Mouse (Mus musculus): Measurements from ENCODE around the gene Cd302. TPM values are rescaled to one million over a fixed set of nuclear protein-coding genes. Genes with fewer than 3 reads are reported as not detected.

The Cd302 gene
- total and polyA plus RNA-seq, 3 experiments: 9.2 to 10.6 (median 10.2) TPM

- Histone ChIP-seq H3K4me3 (no peak overlapping the region), H3K79me2 (replicated peaks; ENCODE audit: control insufficient read depth, insufficient read depth, low read length) (no peaks in the 10 kb centered on the region), H3K27me3 (ENCODE audit: control insufficient read depth, insufficient read depth, low read length) (no peaks in the 10 kb centered on the region), H3K27ac (no peak overlapping the region), H3K9ac (ENCODE audit: low read depth, low read length) (no peak overlapping the region), H3K36me3 (ENCODE audit: control insufficient read depth, insufficient read depth, low read length) (peaks cover 2% of the 10 kb centered on the region), H3K4me1 (ENCODE audit: control insufficient read depth, insufficient read depth, low read length) (no peaks in the 10 kb centered on the region)
- no peak for DNase-seq
- intact Hi-C loops (cut with DNase I): no loop called here
- no peak for TF ChIP-seq POLR2A (IDR thresholded peaks at IDR 0.05; ENCODE audit: insufficient read depth, low read depth, low read length)
- no peak for TF ChIP-seq EP300 (IDR thresholded peaks at IDR 0.05; ENCODE audit: insufficient read depth, low read depth, low read length)
- TF ChIP-seq CTCF (IDR thresholded peaks at IDR 0.05): no peak
- WGBS: 67% methylated on average over 4 of the region's 4 CpGs
These were observed 31.5 kb downstream of the Cd302 start for GRCm38 (mm10) chr2:60252782-60253181.

GRCm38 (mm10) chr2:60234506-60234905 is 49.8 kb downstream of the Cd302 start:
- Histone ChIP-seq H3K27me3 (ENCODE audit: control insufficient read depth, insufficient read depth, low read length) (no peaks in the 10 kb centered on the region), H3K27ac (no peak overlapping the region), H3K79me2 (replicated peaks; ENCODE audit: control insufficient read depth, insufficient read depth, low read length) (peaks cover 2% of the 10 kb centered on the region; the same call in 1 of the 2 replicates), H3K4me3 (no peak overlapping the region), H3K36me3 (ENCODE audit: control insufficient read depth, insufficient read depth, low read length) (peaks cover 42% of the 10 kb centered on the region), H3K9ac (ENCODE audit: low read depth, low read length) (no peak overlapping the region), H3K4me1 (ENCODE audit: control insufficient read depth, insufficient read depth, low read length) (no peaks in the 10 kb centered on the region; the same call in none of the 2 replicates)
- WGBS: 60% methylated on average over 7 of the region's 7 CpGs
- DNase-seq: no peak
- TF ChIP-seq EP300 (IDR thresholded peaks at IDR 0.05; ENCODE audit: insufficient read depth, low read depth, low read length) (no peak), POLR2A (IDR thresholded peaks at IDR 0.05; ENCODE audit: insufficient read depth, low read depth, low read length) (no peak), CTCF (IDR thresholded peaks at IDR 0.05) (no peak)
- intact Hi-C loops (cut with DNase I): no loop called here

GRCm38 (mm10) chr2:60233147-60233546 is 51.1 kb downstream of the Cd302 start:
- Histone ChIP-seq H3K9ac (ENCODE audit: low read depth, low read length) (no peak overlapping the region), H3K4me3 (no peak overlapping the region), H3K79me2 (replicated peaks; ENCODE audit: control insufficient read depth, insufficient read depth, low read length) (peaks cover 4% of the 10 kb centered on the region; the same call in 1 of the 2 replicates), H3K27ac (peak overlapping the region; percentile 49), H3K4me1 (ENCODE audit: control insufficient read depth, insufficient read depth, low read length) (no peaks in the 10 kb centered on the region; the same call in none of the 2 replicates), H3K36me3 (ENCODE audit: control insufficient read depth, insufficient read depth, low read length) (peaks cover 42% of the 10 kb centered on the region), H3K27me3 (ENCODE audit: control insufficient read depth, insufficient read depth, low read length) (no peaks in the 10 kb centered on the region)
- TF ChIP-seq CTCF (IDR thresholded peaks at IDR 0.05) (no peak), EP300 (IDR thresholded peaks at IDR 0.05; ENCODE audit: insufficient read depth, low read depth, low read length) (0 out of 2 replicates have a peak, but pooled peaks have one; percentile 50)
- peak in 1 of 2 experiments; percentile 30 for DNase-seq
- WGBS: 26% methylated on average over 2 of the region's 2 CpGs
- intact Hi-C loops (cut with DNase I): no loop called here

- Histone ChIP-seq H3K36me3 (ENCODE audit: control insufficient read depth, insufficient read depth, low read length) (peaks cover 30% of the 10 kb centered on the region), H3K27me3 (ENCODE audit: control insufficient read depth, insufficient read depth, low read length) (no peaks in the 10 kb centered on the region), H3K79me2 (replicated peaks; ENCODE audit: control insufficient read depth, insufficient read depth, low read length) (peaks cover 4% of the 10 kb centered on the region; the same call in 1 of the 2 replicates), H3K4me3 (no peak overlapping the region), H3K9ac (ENCODE audit: low read depth, low read length) (no peak overlapping the region), H3K27ac (no peak overlapping the region), H3K4me1 (ENCODE audit: control insufficient read depth, insufficient read depth, low read length) (no peaks in the 10 kb centered on the region; the same call in none of the 2 replicates)
- DNase-seq: no peak
- intact Hi-C loops (cut with DNase I): no loop called here
- whole genome bisulfite sequencing: 61% methylated on average over 2 of the region's 2 CpGs
- no peak for TF ChIP-seq POLR2A (IDR thresholded peaks at IDR 0.05; ENCODE audit: insufficient read depth, low read depth, low read length)
- TF ChIP-seq EP300 (IDR thresholded peaks at IDR 0.05; ENCODE audit: insufficient read depth, low read depth, low read length): no peak
- no peak for TF ChIP-seq CTCF (IDR thresholded peaks at IDR 0.05)
These were observed 53.9 kb downstream of the Cd302 start for GRCm38 (mm10) chr2:60230361-60230760.

- peaks cover 6% of the 10 kb centered on the region for H3K4me1 ChIP-seq (ENCODE audit: control insufficient read depth, insufficient read depth, low read length)
- TF ChIP-seq EP300 (IDR thresholded peaks at IDR 0.05; ENCODE audit: insufficient read depth, low read depth, low read length) (no peak), CTCF (IDR thresholded peaks at IDR 0.05) (no peak), POLR2A (IDR thresholded peaks at IDR 0.05; ENCODE audit: insufficient read depth, low read depth, low read length) (no peak)
- intact Hi-C loops (cut with DNase I): no loop called here
- H3K79me2 ChIP-seq (replicated peaks; ENCODE audit: control insufficient read depth, insufficient read depth, low read length): peaks cover 7% of the 10 kb centered on the region
- H3K9ac ChIP-seq (ENCODE audit: low read depth, low read length): no peak overlapping the region
- H3K36me3 ChIP-seq (ENCODE audit: control insufficient read depth, insufficient read depth, low read length): peaks cover 27% of the 10 kb centered on the region
- H3K27ac ChIP-seq: no peak overlapping the region
- DNase-seq: no peak
- 81% methylated on average over 1 of the region's 1 CpGs for WGBS
- H3K4me3 ChIP-seq: no peak overlapping the region
- no peaks in the 10 kb centered on the region for H3K27me3 ChIP-seq (ENCODE audit: control insufficient read depth, insufficient read depth, low read length)
These were observed 55.8 kb downstream of the Cd302 start for GRCm38 (mm10) chr2:60228470-60228869.

GRCm38 (mm10) chr2:60223489-60223888 is 60.8 kb downstream of the Cd302 start:
- intact Hi-C loops (cut with DNase I): no loop called here
- TF ChIP-seq POLR2A (IDR thresholded peaks at IDR 0.05; ENCODE audit: insufficient read depth, low read depth, low read length) (no peak), EP300 (IDR thresholded peaks at IDR 0.05; ENCODE audit: insufficient read depth, low read depth, low read length) (no peak), CTCF (IDR thresholded peaks at IDR 0.05) (no peak)
- no peak overlapping the region for H3K4me3 ChIP-seq
- H3K36me3 ChIP-seq (ENCODE audit: control insufficient read depth, insufficient read depth, low read length): peaks cover 24% of the 10 kb centered on the region
- peaks cover 18% of the 10 kb centered on the region for H3K4me1 ChIP-seq (ENCODE audit: control insufficient read depth, insufficient read depth, low read length)
- H3K27ac ChIP-seq: no peak overlapping the region
- H3K79me2 ChIP-seq (replicated peaks; ENCODE audit: control insufficient read depth, insufficient read depth, low read length): peaks cover 10% of the 10 kb centered on the region
- H3K9ac ChIP-seq (ENCODE audit: low read depth, low read length): no peak overlapping the region
- H3K27me3 ChIP-seq (ENCODE audit: control insufficient read depth, insufficient read depth, low read length): no peaks in the 10 kb centered on the region
- no peak for DNase-seq
- 27% methylated on average over 1 of the region's 1 CpGs for WGBS
